Mouse (Mus musculus) stomach, postnatal 0 days (tissue): ENCODE data around the gene Gps2. TPM values are rescaled to one million over a fixed set of nuclear protein-coding genes. Genes with fewer than 3 reads are reported as not detected.
A peak's percentile ranks its signal among the peaks of the same experiment; 100 is the strongest.

ENCODE experiments used
- ATAC-seq: fragments of 200-750 bp; cut with Nextera tagmentation; 2 replicates; pipeline ENCODE4 v1.8.0; 2017; ENCODE audit not compliant: low FRiP score, low TSS enrichment
- DNase-seq: peaks from one replicate; pipeline ENCODE4 v3.0.0-alpha.2; 2016; ENCODE audit warnings: low spot score
- H3K27ac ChIP-seq: fragments of 300-500 bp; sonication (generic); replicated peaks from 2 replicates; pipeline ENCODE4 v1.5.1; 2014; ENCODE audit warnings: mild to moderate bottlenecking, control low read depth
- H3K27me3 ChIP-seq: fragments of 300-500 bp; sonication (generic); 2 replicates; pipeline ENCODE4 v1.6.1; 2014; ENCODE audit warnings: low read length; ENCODE audit not compliant: control insufficient read depth, insufficient read depth
- H3K36me3 ChIP-seq: fragments of 300-500 bp; sonication (generic); 2 replicates; pipeline ENCODE4 v1.6.1; 2014; ENCODE audit warnings: low read length, mixed read lengths; ENCODE audit not compliant: control insufficient read depth, insufficient read depth
- H3K4me1 ChIP-seq: fragments of 300-500 bp; sonication (generic); replicated peaks from 2 replicates; pipeline ENCODE4 v1.6.1; 2014; ENCODE audit warnings: antibody characterized with exemption; ENCODE audit not compliant: control insufficient read depth, insufficient read depth
- H3K4me2 ChIP-seq: fragments of 300-500 bp; sonication (generic); replicated peaks from 2 replicates; pipeline ENCODE4 v1.6.1; 2014; ENCODE audit warnings: low read depth, mild to moderate bottlenecking, control low read depth, moderate library complexity
- H3K4me3 ChIP-seq: fragments of 300-500 bp; sonication (generic); 2 replicates; pipeline ENCODE4 v1.5.1; 2014; ENCODE audit warnings: low read depth, low read length, control low read depth
- H3K9ac ChIP-seq: fragments of 300-500 bp; sonication (generic); 2 replicates; pipeline ENCODE4 v1.6.1; 2014; ENCODE audit warnings: mild to moderate bottlenecking, low read length, control low read depth, mixed read lengths
- H3K9me3 ChIP-seq: fragments of 300-500 bp; sonication (generic); 2 replicates; pipeline ENCODE4 v1.6.1; 2016; ENCODE audit warnings: low read length; ENCODE audit not compliant: control insufficient read depth
- CTCF ChIP-seq: IDR thresholded peaks from 2 replicates; pipeline ENCODE4 v1.5.1; 2016; ENCODE audit warnings: antibody characterized with exemption, low read depth, mild to moderate bottlenecking, moderate library complexity
- EP300 ChIP-seq: optimal IDR thresholded peaks from 2 replicates; pipeline ENCODE3; 2016; ENCODE audit warnings: antibody characterized with exemption
- WGBS: fragments of 180-500 bp; shearing (Covaris S2); extraction: QIAGEN DNeasy Blood & Tissue Kit; methylation state at CpG from one replicate; pipeline ENCODE4 v1.1.7; 2014; 5-methylcytosine and 5-hydroxymethylcytosine counted together
- polyA plus RNA-seq: library from polyadenylated mRNA; unstranded; fragments of >200 nt; fragmentation: Nextera tagmentation; extraction: Ambion mirVana; gene quantifications from 2 replicates; pipeline ENCODE4 v1.2.1, GENCODE M21; 2015

Gene Gps2
- polyA plus RNA-seq, 1 experiment from 2014 or later, result 40.6 TPM

DNA sequence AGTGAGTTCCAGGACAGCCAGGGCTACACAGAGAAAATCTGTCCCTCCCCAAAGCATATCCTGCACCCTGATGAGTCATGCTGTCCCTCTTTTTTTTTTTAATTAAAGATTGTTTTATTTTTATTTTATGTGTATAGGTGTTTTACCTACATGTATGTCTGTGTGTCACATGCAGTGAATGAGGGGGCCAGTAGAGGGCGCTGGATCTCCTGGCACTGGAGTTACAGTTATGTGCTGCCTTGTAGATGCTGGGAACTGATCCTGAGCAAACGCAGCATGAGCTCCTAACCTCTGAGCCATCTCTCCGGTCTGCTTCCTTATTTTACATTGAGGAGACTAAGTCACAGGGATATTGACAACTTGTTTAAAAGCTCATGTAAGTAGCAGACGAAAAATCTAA, 30.6 kb upstream of the Gps2 start:
- Histone ChIP-seq H3K4me3 (no peak overlapping the region), H3K9ac (no peak overlapping the region), H3K27me3 (no peaks in the 10 kb centered on the region), H3K27ac (no peak overlapping the region), H3K36me3 (no peaks in the 10 kb centered on the region), H3K9me3 (no peaks in the 10 kb centered on the region), H3K4me2 (no peak overlapping the region), H3K4me1 (peaks cover 6% of the 10 kb centered on the region)
- peak; percentile 65 for TF ChIP-seq CTCF
- TF ChIP-seq EP300, result no peak
- WGBS, result 66% methylated on average over 4 of the region's 4 CpGs
- DNase-seq (peak; percentile 53), ATAC-seq (no peak)

DNA sequence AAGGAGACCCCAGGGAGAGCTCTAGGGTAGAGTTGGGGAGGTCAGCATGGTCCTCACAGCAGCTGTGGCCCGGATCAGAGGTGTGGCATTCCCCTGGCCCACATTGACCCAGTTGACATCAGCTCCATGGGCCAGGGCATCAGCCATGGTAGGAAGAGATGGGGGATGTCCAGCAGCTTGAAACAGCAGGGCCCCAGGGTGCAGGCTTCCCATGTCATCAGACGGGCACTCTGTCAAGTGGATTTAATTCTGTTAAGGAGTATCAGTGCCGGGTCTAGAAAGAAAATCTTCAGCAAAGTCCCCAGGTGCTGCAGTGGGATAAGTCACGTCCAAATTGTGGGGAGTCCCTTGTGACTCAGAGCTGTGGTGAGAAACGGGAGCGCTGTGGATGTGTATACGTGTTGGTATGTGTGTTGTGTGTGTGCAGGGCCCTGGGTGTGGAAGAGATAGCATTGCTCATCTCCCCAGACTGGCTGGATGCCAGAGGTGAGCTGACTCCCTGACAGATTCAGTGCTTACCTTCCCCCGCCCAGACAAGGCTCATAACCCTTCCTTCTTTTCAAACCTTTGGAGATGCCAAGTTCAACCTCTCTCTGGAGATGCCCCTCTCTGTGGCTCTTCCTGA, 30.0 kb upstream of the Gps2 start:
- Histone ChIP-seq H3K4me1 (peaks cover 6% of the 10 kb centered on the region), H3K9me3 (no peaks in the 10 kb centered on the region), H3K27me3 (no peaks in the 10 kb centered on the region), H3K4me2 (no peak overlapping the region), H3K36me3 (no peaks in the 10 kb centered on the region), H3K27ac (0 out of 2 replicates have a peak overlapping the region, but pooled peaks have one; percentile 45), H3K9ac (no peak overlapping the region), H3K4me3 (no peak overlapping the region)
- TF ChIP-seq EP300 (no peak), CTCF (no peak)
- 68% methylated on average over 8 of the region's 8 CpGs for WGBS
- DNase-seq (no peak), ATAC-seq (no peak)

DNA sequence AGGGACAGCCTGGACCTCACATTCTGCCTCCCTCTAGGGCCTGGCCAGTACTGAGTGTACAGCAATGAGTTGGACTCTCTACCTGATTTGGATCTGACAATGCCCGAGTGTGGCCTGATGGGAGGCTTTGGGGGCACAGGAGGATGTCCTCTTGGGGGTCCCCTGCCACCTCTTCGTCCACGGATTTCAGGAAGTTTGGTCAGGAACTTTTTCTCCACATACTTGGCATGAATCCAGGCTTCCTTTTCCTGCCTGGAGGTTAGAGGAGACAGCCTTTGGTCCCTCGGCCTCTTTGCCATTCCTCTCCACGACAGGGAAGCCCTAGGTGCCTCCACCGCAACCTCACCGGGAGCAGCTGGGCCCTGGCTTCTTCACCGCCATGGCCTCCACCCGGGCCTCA, 29.4 kb upstream of the Gps2 start:
- 60% methylated on average over 9 of the region's 9 CpGs for WGBS
- Histone ChIP-seq H3K27me3 (no peaks in the 10 kb centered on the region), H3K9me3 (no peaks in the 10 kb centered on the region), H3K4me2 (no peak overlapping the region), H3K9ac (no peak overlapping the region), H3K27ac (peak overlapping the region; percentile 45), H3K4me3 (no peak overlapping the region), H3K4me1 (peaks cover 1% of the 10 kb centered on the region), H3K36me3 (no peaks in the 10 kb centered on the region)
- ATAC-seq (no peak), DNase-seq (no peak)
- TF ChIP-seq EP300, result no peak
- TF ChIP-seq CTCF, result no peak

DNA sequence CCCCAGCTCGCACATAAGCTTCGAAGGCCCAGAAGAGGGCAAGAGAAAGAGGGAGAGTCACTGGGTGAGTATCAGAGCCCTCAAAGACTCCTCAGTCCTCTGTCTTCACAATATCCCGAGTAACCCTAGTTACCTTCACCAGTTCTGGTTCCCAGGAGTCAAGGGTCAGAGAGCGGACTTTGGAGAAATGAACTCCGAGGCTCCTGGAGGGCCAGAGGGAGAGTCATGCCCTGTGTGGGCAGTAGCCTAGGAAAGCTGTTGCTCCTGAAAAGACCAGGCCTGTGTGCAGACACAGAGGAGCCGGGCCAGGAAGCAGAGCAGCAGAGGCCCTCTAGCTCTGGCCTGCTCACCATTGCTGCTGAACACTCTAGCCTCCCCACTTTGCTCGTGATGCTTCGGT, 29.0 kb upstream of the Gps2 start:
- no peak for TF ChIP-seq EP300
- TF ChIP-seq CTCF, result no peak
- Histone ChIP-seq H3K27ac (peak overlapping the region; percentile 45), H3K4me3 (no peak overlapping the region), H3K4me2 (no peak overlapping the region), H3K36me3 (no peaks in the 10 kb centered on the region), H3K27me3 (no peaks in the 10 kb centered on the region), H3K4me1 (no peaks in the 10 kb centered on the region; the same call in none of the 2 replicates), H3K9ac (no peak overlapping the region), H3K9me3 (no peaks in the 10 kb centered on the region)
- WGBS, result 81% methylated on average over 8 of the region's 8 CpGs
- ATAC-seq (no peak), DNase-seq (no peak)

DNA sequence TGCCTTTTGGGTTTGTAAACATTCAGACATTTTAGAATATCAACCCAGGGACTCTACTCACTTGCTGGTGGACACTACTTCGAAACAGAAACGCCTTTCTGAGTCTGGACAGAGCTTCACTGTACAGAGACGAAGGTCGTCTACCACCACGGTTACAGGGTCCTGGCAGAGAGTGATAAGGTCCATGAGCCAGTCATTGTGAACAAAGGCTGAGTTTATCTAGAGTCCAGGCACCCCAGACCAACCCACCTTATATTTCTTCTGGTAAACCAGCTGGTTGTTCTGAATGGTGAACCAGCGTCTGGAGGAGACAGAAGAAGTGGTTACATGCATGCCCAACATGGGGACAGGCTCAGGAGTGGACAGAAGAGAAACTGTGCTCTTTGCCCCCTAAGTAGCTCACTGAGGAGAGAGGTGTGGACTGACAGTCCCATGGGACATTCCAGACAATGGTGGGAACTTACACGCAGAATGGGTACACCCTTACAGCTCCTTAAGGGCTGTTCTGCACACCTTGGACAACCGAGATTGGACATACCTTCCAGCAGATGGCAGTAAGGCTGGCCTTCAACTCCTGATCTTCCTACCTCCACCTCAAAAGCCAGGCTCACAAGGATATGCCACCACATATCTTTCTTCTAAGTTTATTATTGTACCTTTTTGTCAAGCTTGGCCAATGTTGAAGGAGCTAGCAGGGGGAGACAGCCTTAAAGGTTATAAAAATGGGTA, 26.6 kb upstream of the Gps2 start:
- Histone ChIP-seq H3K27me3 (no peaks in the 10 kb centered on the region), H3K4me3 (no peak overlapping the region), H3K9ac (no peak overlapping the region), H3K36me3 (no peaks in the 10 kb centered on the region), H3K9me3 (no peaks in the 10 kb centered on the region), H3K4me2 (no peak overlapping the region), H3K4me1 (no peaks in the 10 kb centered on the region), H3K27ac (no peak overlapping the region)
- TF ChIP-seq CTCF (peak; percentile 82), EP300 (no peak)
- 56% methylated on average over 8 of the region's 8 CpGs for WGBS
- ATAC-seq, result 0 out of 2 replicates have a peak, but pooled peaks have one; percentile 31
- DNase-seq, result peak; percentile 57

DNA sequence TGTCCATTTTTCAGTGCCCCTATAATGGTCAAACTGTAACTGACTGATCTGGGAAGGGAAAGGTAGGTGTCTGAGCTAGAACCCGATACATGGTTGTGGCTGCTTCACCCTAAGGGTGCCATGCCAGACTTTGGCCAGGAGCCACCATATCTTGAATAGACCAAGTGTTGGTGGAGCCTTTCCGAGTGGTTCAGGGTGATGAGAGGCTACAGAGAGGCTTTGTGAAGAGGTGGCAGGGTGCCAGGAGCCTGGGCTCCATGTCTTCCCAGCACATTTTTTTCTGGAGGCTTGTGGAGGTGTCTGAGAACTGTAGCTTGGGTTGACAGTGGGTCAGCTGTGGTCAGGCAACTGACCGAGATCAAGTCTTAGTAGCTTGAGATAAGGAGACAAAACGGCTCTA, 22.2 kb upstream of the Gps2 start:
- no peak for ATAC-seq
- TF ChIP-seq EP300 (no peak), CTCF (no peak)
- Histone ChIP-seq H3K36me3 (no peaks in the 10 kb centered on the region), H3K9me3 (no peaks in the 10 kb centered on the region), H3K4me3 (no peak overlapping the region), H3K9ac (no peak overlapping the region), H3K4me1 (no peaks in the 10 kb centered on the region), H3K27ac (no peak overlapping the region), H3K4me2 (no peak overlapping the region), H3K27me3 (no peaks in the 10 kb centered on the region)
- WGBS, result 59% methylated on average over 4 of the region's 4 CpGs
- DNase-seq, result no peak
